Mouse (Mus musculus) heart, adult 11 months (tissue): Measurements from ENCODE around the gene Hoxd3.
A peak's percentile ranks its signal among the peaks of the same experiment; 100 is the strongest.

ENCODE experiments used
- DNase-seq: peaks from one replicate; pipeline ENCODE4 v3.0.0; 2022

Gene Hoxd3

GRCm38 (mm10) chr2:74731799-74732512, 20.2 kb downstream of the Hoxd3 start:
- DNase-seq: no peak

- no peak for DNase-seq
Observed at GRCm38 (mm10) chr2:74732513-74733316, 21.0 kb downstream of the Hoxd3 start.

- DNase-seq: no peak
Observed at GRCm38 (mm10) chr2:74733317-74733661, 21.6 kb downstream of the Hoxd3 start.

GRCm38 (mm10) chr2:74733765-74734164, 22.0 kb downstream of the Hoxd3 start:
- no peak for DNase-seq

- DNase-seq: peak; percentile 22
Observed at GRCm38 (mm10) chr2:74734451-74734850, 22.7 kb downstream of the Hoxd3 start.

GRCm38 (mm10) chr2:74734996-74735811, 23.5 kb downstream of the Hoxd3 start:
- DNase-seq: peak; percentile 74

- DNase-seq: peak; percentile 80
Observed at GRCm38 (mm10) chr2:74735851-74736687, 24.3 kb downstream of the Hoxd3 start.

- DNase-seq: peak; percentile 66
Observed at GRCm38 (mm10) chr2:74736688-74737577, 25.2 kb downstream of the Hoxd3 start.

GRCm38 (mm10) chr2:74737578-74738070, 25.9 kb downstream of the Hoxd3 start:
- peak; percentile 66 for DNase-seq

GRCm38 (mm10) chr2:74738623-74739475, 27.1 kb downstream of the Hoxd3 start:
- peak; percentile 74 for DNase-seq

- no peak for DNase-seq
Observed at GRCm38 (mm10) chr2:74739476-74739800, 27.7 kb downstream of the Hoxd3 start.

GRCm38 (mm10) chr2:74739869-74740268, 28.1 kb downstream of the Hoxd3 start:
- no peak for DNase-seq

- no peak for DNase-seq
Observed at GRCm38 (mm10) chr2:74740311-74741091, 28.8 kb downstream of the Hoxd3 start.

- no peak for DNase-seq
Observed at GRCm38 (mm10) chr2:74741252-74741978, 29.7 kb downstream of the Hoxd3 start.

- no peak for DNase-seq
Observed at GRCm38 (mm10) chr2:74741979-74742277, 30.2 kb downstream of the Hoxd3 start.

GRCm38 (mm10) chr2:74745540-74746297, 34.0 kb downstream of the Hoxd3 start:
- DNase-seq: peak; percentile 58

- no peak for DNase-seq
Observed at GRCm38 (mm10) chr2:74746298-74746921, 34.7 kb downstream of the Hoxd3 start.

GRCm38 (mm10) chr2:74747006-74747405, 35.3 kb downstream of the Hoxd3 start:
- no peak for DNase-seq
